Mouse (Mus musculus): ENCODE measurements around the gene Tmem121. TPM values are rescaled to one million over a fixed set of nuclear protein-coding genes. Genes with fewer than 3 reads are reported as not detected.

Tmem121 gene
- polyA plus RNA-seq, 1 experiment from 2014 or later: 2.1 TPM

GRCm38 (mm10) chr12:113150591-113150990 lies 35.1 kb upstream of the Tmem121 start:
- H3K4me1 ChIP-seq (replicated peaks): peaks cover 91% of the 10 kb centered on the region

DNA sequence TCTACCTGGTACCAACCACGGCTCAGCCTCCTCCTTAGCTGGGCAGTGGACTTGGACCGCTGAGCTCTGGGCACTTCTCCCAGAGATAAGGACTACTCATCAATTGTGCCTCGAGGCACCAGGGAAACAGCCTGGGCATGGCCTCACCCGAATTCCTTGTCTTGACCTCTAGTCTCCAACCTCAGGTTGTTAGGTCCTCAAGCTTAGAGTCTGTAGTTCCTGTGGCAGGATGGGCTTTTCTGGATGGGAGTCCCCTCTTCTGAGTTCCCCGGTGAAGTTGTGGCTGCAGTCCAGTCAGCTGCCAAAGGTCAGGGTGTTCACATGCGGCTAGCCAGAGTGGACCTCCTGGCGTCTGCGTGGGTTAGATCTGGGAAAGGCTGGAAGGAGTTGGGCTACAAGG lies 34.7 kb upstream of the Tmem121 start:
- no peak overlapping the region for H3K27ac ChIP-seq (ENCODE audit: poor library complexity, severe bottlenecking)
- H3K4me1 ChIP-seq (replicated peaks): peaks cover 86% of the 10 kb centered on the region
- H3K4me2 ChIP-seq: peak overlapping the region; percentile 82
- no peaks in the 10 kb centered on the region for H3K27me3 ChIP-seq (replicated peaks)
- H3K9me3 ChIP-seq (replicated peaks): no peaks in the 10 kb centered on the region
- 53% methylated on average over 8 of the region's 8 CpGs for WGBS
- no peak for ATAC-seq (ENCODE audit: insufficient number of reproducible peaks, low FRiP score)
- H3K4me3 ChIP-seq: no peak overlapping the region; the same call in 1 of the 2 replicates
- peaks cover 5% of the 10 kb centered on the region; the same call in 1 of the 2 replicates for H3K36me3 ChIP-seq
- no peak overlapping the region for H3K9ac ChIP-seq

More at GRCm38 (mm10) chr12:113150591-113150990, 35.1 kb upstream of the Tmem121 start:
- Histone ChIP-seq H3K4me2 (no peak overlapping the region), H3K27me3 (replicated peaks) (no peaks in the 10 kb centered on the region), H3K36me3 (peaks cover 10% of the 10 kb centered on the region), H3K9me3 (replicated peaks) (no peaks in the 10 kb centered on the region), H3K9ac (no peak overlapping the region), H3K4me3 (no peak overlapping the region), H3K27ac (ENCODE audit: poor library complexity, severe bottlenecking) (no peak overlapping the region)
- 41% methylated on average over 4 of the region's 4 CpGs for WGBS
- ATAC-seq (ENCODE audit: insufficient number of reproducible peaks, low FRiP score): no peak

- no peaks in the 10 kb centered on the region for H3K9me3 ChIP-seq (replicated peaks)
- H3K9ac ChIP-seq: peak overlapping the region; percentile 69
- H3K4me2 ChIP-seq: peak overlapping the region; percentile 82
- H3K4me1 ChIP-seq (replicated peaks): peaks cover 81% of the 10 kb centered on the region
- no peak for ATAC-seq (ENCODE audit: insufficient number of reproducible peaks, low FRiP score)
- peaks cover 5% of the 10 kb centered on the region; the same call in 1 of the 2 replicates for H3K36me3 ChIP-seq
- peak overlapping the region; percentile 62 for H3K4me3 ChIP-seq
- H3K27ac ChIP-seq (ENCODE audit: poor library complexity, severe bottlenecking): 0 out of 2 replicates have a peak overlapping the region, but pooled peaks have one; percentile 2
- under 1% methylated on average over 36 of the region's 36 CpGs for WGBS
- H3K27me3 ChIP-seq (replicated peaks): no peaks in the 10 kb centered on the region
These were observed 34.0 kb upstream of the Tmem121 start for GRCm38 (mm10) chr12:113151661-113152271.

- Histone ChIP-seq H3K4me2 (peak overlapping the region; percentile 82), H3K27me3 (replicated peaks) (no peaks in the 10 kb centered on the region), H3K4me3 (peak overlapping the region; percentile 62), H3K36me3 (peaks cover 5% of the 10 kb centered on the region; the same call in 1 of the 2 replicates), H3K27ac (ENCODE audit: poor library complexity, severe bottlenecking) (0 out of 2 replicates have a peak overlapping the region, but pooled peaks have one; percentile 2), H3K9ac (peak overlapping the region; percentile 69), H3K4me1 (replicated peaks) (peaks cover 81% of the 10 kb centered on the region), H3K9me3 (replicated peaks) (no peaks in the 10 kb centered on the region)
- no peak for ATAC-seq (ENCODE audit: insufficient number of reproducible peaks, low FRiP score)
- 11% methylated on average over 19 of the region's 19 CpGs for WGBS
These were observed 33.5 kb upstream of the Tmem121 start for GRCm38 (mm10) chr12:113152272-113152661.

- Histone ChIP-seq H3K4me2 (peak overlapping the region; percentile 82), H3K36me3 (peaks cover 6% of the 10 kb centered on the region; the same call in 1 of the 2 replicates), H3K9ac (no peak overlapping the region), H3K4me1 (replicated peaks) (peaks cover 77% of the 10 kb centered on the region), H3K27me3 (replicated peaks) (no peaks in the 10 kb centered on the region), H3K9me3 (replicated peaks) (no peaks in the 10 kb centered on the region), H3K4me3 (peak overlapping the region; percentile 62), H3K27ac (ENCODE audit: poor library complexity, severe bottlenecking) (no peak overlapping the region)
- 72% methylated on average over 6 of the region's 6 CpGs for WGBS
- ATAC-seq (ENCODE audit: insufficient number of reproducible peaks, low FRiP score): no peak
These were observed 32.7 kb upstream of the Tmem121 start for GRCm38 (mm10) chr12:113152991-113153525.

DNA sequence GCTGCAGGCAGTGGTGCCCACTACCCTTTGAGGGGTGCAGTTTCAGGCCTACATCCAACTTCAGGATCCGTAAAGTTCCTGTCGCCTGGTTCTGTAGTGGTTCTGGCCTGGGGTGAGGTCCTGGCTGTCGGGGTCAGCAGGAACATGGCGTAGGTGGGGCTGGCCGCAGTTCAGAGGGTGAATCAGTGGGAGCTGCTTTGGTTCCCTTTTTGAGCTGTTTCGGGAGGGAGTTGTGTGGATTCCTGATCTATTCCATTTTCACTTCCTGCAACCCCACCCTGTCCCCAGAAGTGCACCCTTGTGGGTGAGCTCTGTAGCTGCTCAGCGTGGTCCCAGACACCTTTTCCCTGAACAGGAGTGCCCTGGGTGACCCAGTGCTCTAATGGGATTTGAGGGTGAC lies 31.8 kb upstream of the Tmem121 start:
- H3K9me3 ChIP-seq (replicated peaks): no peaks in the 10 kb centered on the region
- H3K27ac ChIP-seq (ENCODE audit: poor library complexity, severe bottlenecking): no peak overlapping the region
- 0 out of 2 replicates have a peak overlapping the region, but pooled peaks have one; percentile 23 for H3K9ac ChIP-seq
- H3K4me3 ChIP-seq: no peak overlapping the region
- 93% methylated on average over 7 of the region's 7 CpGs for WGBS
- no peaks in the 10 kb centered on the region for H3K27me3 ChIP-seq (replicated peaks)
- no peak for ATAC-seq (ENCODE audit: insufficient number of reproducible peaks, low FRiP score)
- H3K36me3 ChIP-seq: peaks cover 10% of the 10 kb centered on the region; the same call in 1 of the 2 replicates
- H3K4me1 ChIP-seq (replicated peaks): peaks cover 67% of the 10 kb centered on the region
- no peak overlapping the region for H3K4me2 ChIP-seq

- H3K4me1 ChIP-seq (replicated peaks): peaks cover 61% of the 10 kb centered on the region
- no peak for ATAC-seq (ENCODE audit: insufficient number of reproducible peaks, low FRiP score)
- no peaks in the 10 kb centered on the region for H3K9me3 ChIP-seq (replicated peaks)
- H3K36me3 ChIP-seq: peaks cover 10% of the 10 kb centered on the region; the same call in 1 of the 2 replicates
- no peaks in the 10 kb centered on the region for H3K27me3 ChIP-seq (replicated peaks)
- WGBS: 77% methylated on average over 6 of the region's 6 CpGs
- peak overlapping the region; percentile 86 for H3K4me2 ChIP-seq
- H3K9ac ChIP-seq: peak overlapping the region; percentile 70; the same call in 1 of the 2 replicates
- no peak overlapping the region for H3K27ac ChIP-seq (ENCODE audit: poor library complexity, severe bottlenecking)
- peak overlapping the region; percentile 47 for H3K4me3 ChIP-seq
These were observed 31.0 kb upstream of the Tmem121 start for GRCm38 (mm10) chr12:113154747-113155075.

GRCm38 (mm10) chr12:113155076-113155771 lies 30.5 kb upstream of the Tmem121 start:
- H3K9ac ChIP-seq: peak overlapping the region; percentile 70
- H3K4me2 ChIP-seq: peak overlapping the region; percentile 86
- H3K36me3 ChIP-seq: peaks cover 10% of the 10 kb centered on the region; the same call in 1 of the 2 replicates
- ATAC-seq (ENCODE audit: insufficient number of reproducible peaks, low FRiP score): peak; percentile 1; the same call in 1 of the 2 replicates
- H3K9me3 ChIP-seq (replicated peaks): no peaks in the 10 kb centered on the region
- H3K27me3 ChIP-seq (replicated peaks): no peaks in the 10 kb centered on the region
- H3K4me1 ChIP-seq (replicated peaks): peaks cover 57% of the 10 kb centered on the region
- H3K4me3 ChIP-seq: peak overlapping the region; percentile 47
- H3K27ac ChIP-seq (ENCODE audit: poor library complexity, severe bottlenecking): peak overlapping the region; percentile 82
- WGBS: 4% methylated on average over 31 of the region's 32 CpGs

DNA sequence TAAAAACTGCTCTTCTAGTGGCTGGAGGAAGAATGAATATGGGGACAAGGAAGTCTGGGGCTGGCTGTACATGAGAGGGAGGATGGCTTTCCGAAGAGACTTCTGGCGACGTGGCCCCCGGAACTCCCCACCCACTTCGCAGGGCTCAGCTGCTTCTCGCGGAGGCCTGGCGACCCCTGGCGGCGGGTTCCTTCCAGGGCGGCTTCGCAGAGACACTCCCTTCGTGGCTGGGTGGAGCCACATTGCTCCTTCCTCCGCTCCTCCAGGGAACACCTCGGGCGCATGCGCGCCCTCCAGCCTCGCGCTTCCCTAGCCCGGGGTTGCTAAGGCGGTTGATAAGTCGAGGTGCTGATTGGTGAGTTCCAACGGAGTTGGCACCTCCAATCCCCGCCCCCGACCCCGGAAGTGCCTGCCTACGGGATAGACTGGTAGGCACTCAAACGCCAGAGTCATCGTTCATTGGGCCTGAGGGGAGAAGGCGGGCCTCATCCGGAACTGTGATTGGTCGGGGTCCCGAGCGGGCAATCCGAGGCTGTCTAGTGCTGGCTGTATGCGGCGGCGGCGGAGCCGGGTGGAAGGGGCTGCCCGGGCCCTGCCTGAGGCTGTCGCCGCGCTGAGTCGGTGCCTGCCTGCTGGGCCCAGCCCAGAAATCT lies 29.7 kb upstream of the Tmem121 start, which contains the start of gene Tedc1:
Gene Tedc1 (plus strand): TSS at position 535 of the 653 bp plus-strand sequence.
- H3K4me3 ChIP-seq: peak within 1 kb of the TSS; percentile 55
- H3K9ac ChIP-seq: peak within 1 kb of the TSS; percentile 70
- no peaks in the 10 kb centered on the region for H3K9me3 ChIP-seq (replicated peaks)
- WGBS: under 1% methylated on average over 46 of the region's 46 CpGs
- peaks cover 49% of the 10 kb centered on the region for H3K4me1 ChIP-seq (replicated peaks)
- peak within 1 kb of the TSS; percentile 82 for H3K27ac ChIP-seq (ENCODE audit: poor library complexity, severe bottlenecking)
- ATAC-seq (ENCODE audit: insufficient number of reproducible peaks, low FRiP score): peak; percentile 94
- peaks cover 11% of the 10 kb centered on the region; the same call in 1 of the 2 replicates for H3K36me3 ChIP-seq
- peak within 1 kb of the TSS; percentile 86 for H3K4me2 ChIP-seq
- H3K27me3 ChIP-seq (replicated peaks): no peaks in the 10 kb centered on the region

DNA sequence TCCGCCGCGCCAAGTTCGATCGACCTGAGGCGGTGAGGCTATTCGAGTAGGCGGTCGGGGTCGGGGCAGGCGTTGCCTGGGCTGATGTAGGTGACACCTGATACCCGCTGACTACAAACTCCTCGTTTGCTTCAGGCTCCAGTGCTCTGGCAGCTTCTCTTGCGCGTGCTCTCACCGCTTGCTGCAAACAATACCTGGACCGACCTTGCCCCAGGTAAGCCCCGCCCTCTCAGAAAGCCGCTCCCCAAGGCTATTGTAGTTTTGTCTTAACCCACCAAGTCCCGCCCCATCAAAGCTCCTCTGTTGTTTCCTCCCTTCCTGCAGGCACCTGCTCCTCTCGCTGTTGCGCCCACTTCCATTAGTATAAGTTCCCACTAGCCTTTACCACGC lies 29.2 kb upstream of the Tmem121 start:
- ATAC-seq (ENCODE audit: insufficient number of reproducible peaks, low FRiP score): no peak
- peaks cover 44% of the 10 kb centered on the region for H3K4me1 ChIP-seq (replicated peaks)
- peak overlapping the region; percentile 55 for H3K4me3 ChIP-seq
- H3K9me3 ChIP-seq (replicated peaks): no peaks in the 10 kb centered on the region
- H3K27me3 ChIP-seq (replicated peaks): no peaks in the 10 kb centered on the region
- H3K27ac ChIP-seq (ENCODE audit: poor library complexity, severe bottlenecking): no peak overlapping the region
- H3K9ac ChIP-seq: peak overlapping the region; percentile 56
- H3K4me2 ChIP-seq: peak overlapping the region; percentile 85
- WGBS: 1% methylated on average over 23 of the region's 23 CpGs
- H3K36me3 ChIP-seq: peaks cover 16% of the 10 kb centered on the region

Measured in heart, embryonic 12.5 days (tissue).